Mouse (Mus musculus) liver, adult 2 months (tissue): ENCODE measurements at regions not wholly inside any gene's neighbourhood (a gene's known extent, or its start where the extent isn't known, plus 50 kb on each side); places are given as distances from the start of the nearest gene placed in this dataset.

Experiments
- DNase-seq: peaks from one replicate; pipeline ENCODE4 v3.0.0-alpha.2; 2011; ENCODE audit warnings: low read depth, low spot score; ENCODE audit errors: extremely low read depth
- H3K27ac ChIP-seq: fragments of 200-500 bp; replicated peaks from 2 replicates; pipeline ENCODE4 v1.5.1; 2012; ENCODE audit warnings: low read depth, mild to moderate bottlenecking, control low read depth, inconsistent platforms, low read length; ENCODE audit not compliant: insufficient read depth
- H3K27me3 ChIP-seq: fragments of 200-500 bp; 2 replicates; pipeline ENCODE4 v1.6.1; 2012; ENCODE audit warnings: mild to moderate bottlenecking, moderate library complexity, low read length, inconsistent platforms; ENCODE audit not compliant: control insufficient read depth, insufficient read depth
- H3K36me3 ChIP-seq: fragments of 200-500 bp; 2 replicates; pipeline ENCODE4 v1.6.1; 2012; ENCODE audit warnings: low read length, inconsistent platforms; ENCODE audit not compliant: control insufficient read depth, insufficient read depth
- H3K4me1 ChIP-seq: fragments of 200-500 bp; 2 replicates; pipeline ENCODE4 v1.6.1; 2011; ENCODE audit warnings: low read length; ENCODE audit not compliant: control insufficient read depth, insufficient read depth
- H3K4me3 ChIP-seq: fragments of 200-500 bp; 2 replicates; pipeline ENCODE4 v1.5.1; 2011; ENCODE audit warnings: low read depth, mild to moderate bottlenecking, control low read depth, low read length, moderate library complexity; ENCODE audit not compliant: insufficient read depth
- H3K79me2 ChIP-seq: fragments of 200-500 bp; 2 replicates; pipeline ENCODE4 v1.6.1; 2012; ENCODE audit warnings: inconsistent platforms, mild to moderate bottlenecking, low read length, moderate library complexity; ENCODE audit not compliant: control insufficient read depth, insufficient read depth
- H3K9ac ChIP-seq: fragments of 200-500 bp; 2 replicates; pipeline ENCODE4 v1.6.1; 2012; ENCODE audit warnings: low read depth, mild to moderate bottlenecking, control low read depth, inconsistent platforms, low read length
- CTCF ChIP-seq: fragments of 200-500 bp; IDR thresholded peaks from 2 replicates; pipeline ENCODE4 v1.5.1; 2011; ENCODE audit warnings: low read depth, low read length, control low read depth
- POLR2A ChIP-seq: fragments of 200-500 bp; IDR thresholded peaks from 2 replicates; pipeline ENCODE4 v1.6.1; 2011; ENCODE audit warnings: low read length, control low read depth; ENCODE audit not compliant: insufficient read depth; ENCODE audit errors: extremely low read depth
- whole genome bisulfite sequencing: fragments of 180-500 bp; shearing (Covaris S2); methylation state at CpG from one replicate; pipeline ENCODE4 v1.1.7; 2018; 5-methylcytosine and 5-hydroxymethylcytosine counted together

DNA sequence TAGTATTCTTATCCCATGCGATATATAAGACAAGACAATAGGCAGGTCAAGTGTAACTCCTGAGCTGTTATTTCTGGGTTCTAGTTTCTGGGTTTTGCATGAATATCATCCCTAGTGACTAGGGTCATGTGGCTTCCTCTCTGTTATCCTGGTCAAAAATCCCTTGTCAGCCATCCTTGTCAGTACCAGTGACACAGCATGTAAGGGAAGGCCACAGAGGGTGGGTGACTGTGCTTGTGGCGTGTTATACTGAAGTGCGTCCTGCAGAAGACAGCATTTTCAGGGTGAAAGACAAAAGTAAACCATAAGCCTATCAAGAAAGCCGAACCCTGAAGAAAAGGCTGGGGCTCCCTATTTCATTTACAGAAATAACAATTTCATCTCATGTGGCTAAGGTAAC, 50.7 kb upstream of the Echdc3 start:
- H3K27ac ChIP-seq: no peak overlapping the region
- no peak overlapping the region for H3K9ac ChIP-seq
- TF ChIP-seq POLR2A (no peak), CTCF (no peak)
- 95% methylated on average over 4 of the region's 4 CpGs for WGBS
- no peak for DNase-seq
- H3K4me3 ChIP-seq: no peak overlapping the region
- no peaks in the 10 kb centered on the region for H3K4me1 ChIP-seq
- no peaks in the 10 kb centered on the region for H3K79me2 ChIP-seq
- no peaks in the 10 kb centered on the region for H3K27me3 ChIP-seq
- H3K36me3 ChIP-seq: no peaks in the 10 kb centered on the region

- no peak for DNase-seq
- 84% methylated on average over 8 of the region's 8 CpGs for WGBS
- no peak overlapping the region for H3K27ac ChIP-seq
- H3K9ac ChIP-seq: no peak overlapping the region
- no peak for TF ChIP-seq CTCF
- TF ChIP-seq POLR2A: no peak
- no peaks in the 10 kb centered on the region for H3K79me2 ChIP-seq
- no peaks in the 10 kb centered on the region for H3K4me1 ChIP-seq
- no peaks in the 10 kb centered on the region for H3K36me3 ChIP-seq
- H3K27me3 ChIP-seq: no peaks in the 10 kb centered on the region
- H3K4me3 ChIP-seq: no peak overlapping the region
Observed at GRCm38 (mm10) chr2:6264085-6264783, 51.4 kb upstream of the Echdc3 start.

DNA sequence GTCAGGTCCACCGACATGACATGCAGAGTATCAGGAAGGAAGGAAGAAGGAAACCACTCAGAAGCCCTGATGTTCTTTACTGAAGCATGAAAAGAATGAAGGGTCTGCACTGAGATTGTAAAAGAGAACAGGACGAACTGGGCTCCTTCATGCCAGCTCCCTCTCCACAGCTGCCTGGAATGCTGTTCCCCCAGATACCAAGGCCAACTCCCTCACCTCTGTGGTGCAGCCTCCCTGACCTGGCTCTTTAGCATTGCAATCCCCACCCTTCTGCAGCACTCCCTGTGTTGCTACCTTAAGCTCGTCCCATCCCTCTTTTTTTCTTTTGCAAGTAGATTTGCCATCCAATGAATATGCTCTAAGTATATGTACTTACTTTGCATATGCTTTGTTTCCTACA, 52.3 kb upstream of the Echdc3 start:
- Histone ChIP-seq H3K27me3 (no peaks in the 10 kb centered on the region), H3K9ac (no peak overlapping the region), H3K79me2 (no peaks in the 10 kb centered on the region), H3K27ac (no peak overlapping the region), H3K4me3 (no peak overlapping the region), H3K4me1 (no peaks in the 10 kb centered on the region), H3K36me3 (no peaks in the 10 kb centered on the region)
- DNase-seq: no peak
- 80% methylated on average over 3 of the region's 3 CpGs for WGBS
- TF ChIP-seq CTCF: no peak
- no peak for TF ChIP-seq POLR2A

DNA sequence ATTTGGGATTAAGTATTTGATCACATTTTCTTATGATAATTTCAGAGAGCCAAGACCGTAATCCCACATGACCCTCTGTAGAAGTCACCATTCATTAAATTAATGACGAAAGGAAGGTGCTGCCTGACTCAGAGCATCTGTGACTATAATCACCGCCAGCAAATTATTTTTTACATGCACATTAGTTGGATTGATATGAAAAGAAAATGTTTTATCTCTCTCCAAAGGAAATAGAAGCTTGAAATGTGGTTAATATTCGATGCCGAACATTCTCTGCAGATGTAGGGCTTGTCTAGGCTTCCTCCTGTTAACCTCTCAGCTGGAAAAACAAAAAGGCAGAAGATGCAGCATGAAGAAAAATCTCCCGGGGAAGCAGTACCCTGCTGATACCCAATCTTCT, 54.2 kb upstream of the Echdc3 start:
- Histone ChIP-seq H3K79me2 (no peaks in the 10 kb centered on the region), H3K36me3 (no peaks in the 10 kb centered on the region), H3K4me1 (no peaks in the 10 kb centered on the region), H3K9ac (no peak overlapping the region), H3K4me3 (no peak overlapping the region), H3K27ac (no peak overlapping the region), H3K27me3 (no peaks in the 10 kb centered on the region)
- DNase-seq: no peak
- 67% methylated on average over 6 of the region's 6 CpGs for WGBS
- TF ChIP-seq POLR2A: no peak
- no peak for TF ChIP-seq CTCF

- no peaks in the 10 kb centered on the region for H3K4me1 ChIP-seq
- no peak overlapping the region for H3K27ac ChIP-seq
- TF ChIP-seq CTCF (no peak), POLR2A (no peak)
- H3K27me3 ChIP-seq: no peaks in the 10 kb centered on the region
- H3K79me2 ChIP-seq: no peaks in the 10 kb centered on the region
- DNase-seq: peak; percentile 36
- H3K4me3 ChIP-seq: no peak overlapping the region
- no peaks in the 10 kb centered on the region for H3K36me3 ChIP-seq
- no peak overlapping the region for H3K9ac ChIP-seq
- 30% methylated on average over 9 of the region's 9 CpGs for WGBS
Observed at GRCm38 (mm10) chr2:6267537-6267936, 54.7 kb upstream of the Echdc3 start.

DNA sequence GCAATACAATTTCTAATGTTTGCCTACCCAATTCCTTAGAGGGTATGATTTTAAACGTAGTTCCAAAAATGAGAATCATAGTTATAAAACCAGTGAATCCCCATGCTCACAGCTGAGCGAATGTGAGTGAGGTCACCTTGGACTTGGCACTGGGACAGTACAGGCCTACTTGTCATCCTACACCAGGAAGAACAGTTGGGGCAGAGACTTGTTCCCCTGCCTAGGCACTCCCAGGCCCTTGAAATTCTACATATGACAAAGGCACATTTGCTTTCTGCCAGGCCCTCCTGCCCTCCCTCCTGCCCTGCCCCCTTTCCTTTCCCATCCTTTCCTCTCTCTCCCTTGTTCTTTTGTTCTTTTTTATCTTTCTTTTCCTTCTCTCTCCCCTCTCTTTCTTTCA, 50.0 kb upstream of the Usp6nl start:
- WGBS: 92% methylated on average over 2 of the region's 2 CpGs
- H3K4me3 ChIP-seq: no peak overlapping the region
- no peak for TF ChIP-seq POLR2A
- TF ChIP-seq CTCF: no peak
- no peak for DNase-seq
- no peaks in the 10 kb centered on the region for H3K36me3 ChIP-seq
- H3K79me2 ChIP-seq: no peaks in the 10 kb centered on the region
- no peaks in the 10 kb centered on the region for H3K4me1 ChIP-seq
- H3K27me3 ChIP-seq: no peaks in the 10 kb centered on the region
- no peak overlapping the region for H3K9ac ChIP-seq
- no peak overlapping the region for H3K27ac ChIP-seq
